Mouse (Mus musculus) MEL (cell line): ENCODE measurements at regions not wholly inside any gene's neighbourhood (a gene's known extent, or its start where the extent isn't known, plus 50 kb on each side); places are given as distances from the start of the nearest gene placed in this dataset.

ENCODE experiments used
- DNase-seq: peaks from one replicate; pipeline ENCODE4 v3.0.0; 2011; ENCODE audit warnings: low read depth, low spot score
- H3K27ac ChIP-seq: 2 replicates; pipeline ENCODE4 v1.5.1; 2012; ENCODE audit warnings: low read depth, mild to moderate bottlenecking, control low read depth, low read length, moderate library complexity; ENCODE audit not compliant: control insufficient read depth
- H3K27me3 ChIP-seq, 2 experiments: fragments of 150-350 bp in 1 of 2; sonication (generic) in 1 of 2; 2 replicates each; pipeline ENCODE4 v1.6.1; 2012; ENCODE audit warnings: low read length in 2 of 2, mild to moderate bottlenecking in 2 of 2, improper control_type of control experiment in 1 of 2, moderate library complexity in 1 of 2; ENCODE audit not compliant: insufficient read depth in 2 of 2, control insufficient read depth in 1 of 2
- H3K36me3 ChIP-seq, 2 experiments: 2 replicates each; pipeline ENCODE4 v1.6.1; 2012 to 2014; ENCODE audit warnings: low read length in 2 of 2, improper control_type of control experiment in 1 of 2, inconsistent platforms in 1 of 2, mild to moderate bottlenecking in 1 of 2; ENCODE audit not compliant: insufficient read depth in 2 of 2, control insufficient read depth in 1 of 2
- H3K4me1 ChIP-seq, 2 experiments: fragments of 150-350 bp in 1 of 2; sonication (generic) in 1 of 2; 2 replicates each; pipeline ENCODE4 v1.6.1; 2012; ENCODE audit warnings: low read length in 2 of 2, improper control_type of control experiment in 1 of 2, mild to moderate bottlenecking in 1 of 2; ENCODE audit not compliant: insufficient read depth in 2 of 2, control insufficient read depth in 1 of 2
- H3K4me3 ChIP-seq, 2 experiments: fragments of 150-350 bp in 1 of 2; sonication (generic) in 1 of 2; 2 replicates each; pipeline ENCODE4 v1.5.1; 2012; ENCODE audit warnings: low read depth in 2 of 2, low read length in 2 of 2, mild to moderate bottlenecking in 2 of 2, moderate library complexity in 2 of 2, control low read depth in 1 of 2, improper control_type of control experiment in 1 of 2; ENCODE audit not compliant: control insufficient read depth in 1 of 2, insufficient read depth in 1 of 2
- H3K79me2 ChIP-seq: 2 replicates; pipeline ENCODE4 v1.6.1; 2012; ENCODE audit warnings: mild to moderate bottlenecking, low read length, moderate library complexity; ENCODE audit not compliant: control insufficient read depth, poor library complexity, insufficient read depth
- H3K9ac ChIP-seq: 2 replicates; pipeline ENCODE4 v1.6.1; 2012; ENCODE audit warnings: low read depth, mild to moderate bottlenecking, control low read depth, low read length, moderate library complexity; ENCODE audit not compliant: control insufficient read depth, poor library complexity, severe bottlenecking
- H3K9me3 ChIP-seq: fragments of 150-350 bp; sonication (generic); replicated peaks from 2 replicates; pipeline ENCODE4 v1.6.1; 2012; ENCODE audit warnings: mild to moderate bottlenecking, low read length, improper control_type of control experiment, moderate library complexity; ENCODE audit not compliant: insufficient read depth
- CHD1 ChIP-seq: IDR thresholded peaks from 2 replicates; pipeline ENCODE4 v1.6.1; 2012; ENCODE audit warnings: low read depth, mild to moderate bottlenecking, inconsistent platforms, low read length, improper control_type of control experiment
- CHD2 ChIP-seq: IDR thresholded peaks from 2 replicates; pipeline ENCODE4 v1.6.1; 2011; ENCODE audit warnings: low read length, improper control_type of control experiment
- CTCF ChIP-seq, 3 experiments: IDR thresholded peaks in 2 of 3; conservative IDR thresholded peaks in 1 of 3; 2 replicates each; pipeline ENCODE4 v1.5.1; 2011 to 2012; ENCODE audit warnings: low read length in 3 of 3, low read depth in 2 of 3, mild to moderate bottlenecking in 2 of 3, improper control_type of control experiment in 1 of 3, inconsistent platforms in 1 of 3, mixed read lengths in 1 of 3, moderate library complexity in 1 of 3; ENCODE audit not compliant: control insufficient read depth in 1 of 3, insufficient read depth in 1 of 3, poor library complexity in 1 of 3, severe bottlenecking in 1 of 3
- E2F4 ChIP-seq: IDR thresholded peaks from 2 replicates; pipeline ENCODE4 v1.6.1; 2011; ENCODE audit warnings: low read depth, low read length, improper control_type of control experiment, borderline replicate concordance
- ETS1 ChIP-seq: IDR thresholded peaks from 2 replicates; pipeline ENCODE4 v1.6.1; 2012; ENCODE audit warnings: low read depth, mild to moderate bottlenecking, inconsistent platforms, low read length, improper control_type of control experiment, moderate library complexity
- GATA1 ChIP-seq: IDR thresholded peaks from 2 replicates; pipeline ENCODE4 v1.6.1; 2011; ENCODE audit warnings: low read depth, low read length, improper control_type of control experiment
- MAZ ChIP-seq: IDR thresholded peaks from 2 replicates; pipeline ENCODE4 v1.6.1; 2012; ENCODE audit warnings: low read depth, mild to moderate bottlenecking, inconsistent platforms, low read length, improper control_type of control experiment
- MXI1 ChIP-seq: IDR thresholded peaks from 2 replicates; pipeline ENCODE4 v1.6.1; 2011; ENCODE audit warnings: mild to moderate bottlenecking, low read depth, low read length, improper control_type of control experiment
- MYB ChIP-seq: IDR thresholded peaks from 2 replicates; pipeline ENCODE4 v1.6.1; 2011; ENCODE audit warnings: mild to moderate bottlenecking, low read depth, low read length, improper control_type of control experiment
- POLR2A ChIP-seq, 2 experiments: IDR thresholded peaks; 2 replicates each; pipeline ENCODE4 v1.6.1; 2011 to 2012; ENCODE audit warnings: low read length in 2 of 2, mild to moderate bottlenecking in 2 of 2, control low read depth in 1 of 2, improper control_type of control experiment in 1 of 2, low read depth in 1 of 2, moderate library complexity in 1 of 2; ENCODE audit not compliant: control insufficient read depth in 1 of 2, insufficient read depth in 1 of 2, poor library complexity in 1 of 2
- POLR2AphosphoS2 ChIP-seq: IDR thresholded peaks from 2 replicates; pipeline ENCODE4 v1.6.1; 2011; ENCODE audit warnings: low read length, improper control_type of control experiment
- POLR2AphosphoS5 ChIP-seq: IDR thresholded peaks from 2 replicates; pipeline ENCODE4 v1.6.1; 2012; ENCODE audit warnings: low read depth, borderline replicate concordance, mild to moderate bottlenecking, inconsistent platforms, low read length, moderate library complexity, mixed read lengths
- RAD21 ChIP-seq: IDR thresholded peaks from 2 replicates; pipeline ENCODE4 v1.6.1; 2011; ENCODE audit warnings: mild to moderate bottlenecking, low read depth, low read length, improper control_type of control experiment
- TCF12 ChIP-seq: IDR thresholded peaks from 2 replicates; pipeline ENCODE4 v1.6.1; 2014; ENCODE audit warnings: low read depth, mild to moderate bottlenecking, inconsistent platforms, low read length, improper control_type of control experiment, moderate library complexity
- UBTF ChIP-seq: IDR thresholded peaks from 2 replicates; pipeline ENCODE4 v1.6.1; 2012; ENCODE audit warnings: low read depth, mild to moderate bottlenecking, inconsistent platforms, low read length, improper control_type of control experiment, moderate library complexity, borderline replicate concordance; ENCODE audit not compliant: insufficient read depth
- USF1 ChIP-seq: IDR thresholded peaks from 2 replicates; pipeline ENCODE4 v1.6.1; 2014; ENCODE audit warnings: low read depth, mild to moderate bottlenecking, inconsistent platforms, low read length, improper control_type of control experiment, moderate library complexity
- ZC3H11A ChIP-seq: IDR thresholded peaks from 2 replicates; pipeline ENCODE4 v1.6.1; 2012; ENCODE audit warnings: low read depth, mild to moderate bottlenecking, inconsistent platforms, low read length, improper control_type of control experiment
- ZKSCAN1 ChIP-seq: IDR thresholded peaks from 2 replicates; pipeline ENCODE4 v1.6.1; 2012; ENCODE audit warnings: low read depth, mild to moderate bottlenecking, inconsistent platforms, low read length, improper control_type of control experiment, moderate library complexity
- ZMIZ1 ChIP-seq: IDR thresholded peaks from 2 replicates; pipeline ENCODE4 v1.6.1; 2012; ENCODE audit warnings: low read depth, mild to moderate bottlenecking, inconsistent platforms, low read length, improper control_type of control experiment, moderate library complexity
- ZNF384 ChIP-seq: IDR thresholded peaks from 2 replicates; pipeline ENCODE4 v1.6.1; 2012; ENCODE audit warnings: low read depth, mild to moderate bottlenecking, inconsistent platforms, low read length, improper control_type of control experiment

GRCm38 (mm10) chr1:90476556-90477243 lies 126.1 kb upstream of the Cops8 start:
- Histone ChIP-seq H3K4me1 (no peaks in the 10 kb centered on the region), H3K27me3 (no peaks in the 10 kb centered on the region), H3K4me3 (no peak overlapping the region), H3K36me3 (no peaks in the 10 kb centered on the region), H3K27ac (no peak overlapping the region), H3K9ac (no peak overlapping the region), H3K79me2 (no peaks in the 10 kb centered on the region), H3K9me3 (no peaks in the 10 kb centered on the region)
- TF ChIP-seq POLR2A (IDR thresholded peaks at IDR 0.05; ENCODE audit: control insufficient read depth in 1 of 2, insufficient read depth in 1 of 2, low read depth in 1 of 2, low read length in 2 of 2, poor library complexity in 1 of 2): no peak
- no peak for TF ChIP-seq E2F4
- no peak for DNase-seq

GRCm38 (mm10) chr1:90478839-90479238 lies 123.9 kb upstream of the Cops8 start:
- no peaks in the 10 kb centered on the region for H3K9me3 ChIP-seq
- no peaks in the 10 kb centered on the region for H3K36me3 ChIP-seq
- H3K4me1 ChIP-seq: no peaks in the 10 kb centered on the region
- TF ChIP-seq RAD21 (no peak), CTCF (IDR thresholded peaks at IDR 0.05 in 2 of 3, conservative IDR thresholded peaks at IDR 0.05 in 1 of 3; ENCODE audit: control insufficient read depth in 1 of 3, insufficient read depth in 1 of 3, low read depth in 2 of 3, low read length in 3 of 3, poor library complexity in 1 of 3, severe bottlenecking in 1 of 3) (peak in 2 of 3 experiments; percentile 8 to 18; a peak in 1 of 6 replicates), TCF12 (no peak), ZKSCAN1 (no peak), CHD2 (no peak), ETS1 (no peak), ZNF384 (no peak)
- no peak overlapping the region for H3K9ac ChIP-seq
- H3K27ac ChIP-seq: no peak overlapping the region
- no peak overlapping the region for H3K4me3 ChIP-seq
- H3K79me2 ChIP-seq: no peaks in the 10 kb centered on the region
- no peaks in the 10 kb centered on the region for H3K27me3 ChIP-seq
- no peak for DNase-seq

- H3K9me3 ChIP-seq: no peaks in the 10 kb centered on the region
- H3K79me2 ChIP-seq: no peaks in the 10 kb centered on the region
- H3K36me3 ChIP-seq: no peaks in the 10 kb centered on the region
- H3K9ac ChIP-seq: no peak overlapping the region
- H3K27ac ChIP-seq: no peak overlapping the region
- TF ChIP-seq POLR2AphosphoS5 (no peak), POLR2AphosphoS2 (no peak), MYB (no peak), GATA1 (no peak), USF1 (no peak), UBTF (no peak), ZKSCAN1 (no peak), CHD1 (no peak), ETS1 (no peak), ZMIZ1 (no peak), MAZ (no peak), MXI1 (no peak), CTCF (IDR thresholded peaks at IDR 0.05 in 2 of 3, conservative IDR thresholded peaks at IDR 0.05 in 1 of 3; ENCODE audit: control insufficient read depth in 1 of 3, insufficient read depth in 1 of 3, low read depth in 2 of 3, low read length in 3 of 3, poor library complexity in 1 of 3, severe bottlenecking in 1 of 3) (no peak), ZC3H11A (no peak)
- H3K27me3 ChIP-seq: no peaks in the 10 kb centered on the region
- no peaks in the 10 kb centered on the region for H3K4me1 ChIP-seq
- DNase-seq: no peak
- no peak overlapping the region for H3K4me3 ChIP-seq
Measured at GRCm38 (mm10) chr1:90481247-90481646, 121.5 kb upstream of the Cops8 start.
